Mouse (Mus musculus) stomach, postnatal 0 days (tissue): Measurements from ENCODE around the gene Thsd7b.

Experiments used
- CTCF ChIP-seq: IDR thresholded peaks from 2 replicates; pipeline ENCODE4 v1.5.1; 2016; ENCODE audit warnings: antibody characterized with exemption, low read depth, mild to moderate bottlenecking, moderate library complexity
- EP300 ChIP-seq: optimal IDR thresholded peaks from 2 replicates; pipeline ENCODE3; 2016; ENCODE audit warnings: antibody characterized with exemption

GRCm38 (mm10) chr1:130062105-130062504 lies 789.0 kb downstream of the Thsd7b start:
- TF ChIP-seq CTCF: no peak
- no peak for TF ChIP-seq EP300
